Mouse (Mus musculus) ES-Bruce4 (cell line): Measurements from ENCODE around the gene Wfdc1.

Experiments
- CTCF ChIP-seq: IDR thresholded peaks from one replicate; pipeline ENCODE4 v1.8.1; 2011; ENCODE audit warnings: low read depth, low read length
- EP300 ChIP-seq: IDR thresholded peaks from 2 replicates; pipeline ENCODE4 v1.6.1; 2011; ENCODE audit warnings: low read depth, low read length; ENCODE audit not compliant: insufficient read depth
- POLR2A ChIP-seq: IDR thresholded peaks from one replicate; pipeline ENCODE4 v1.8.1; 2011; ENCODE audit warnings: low read length; ENCODE audit not compliant: insufficient read depth

- TF ChIP-seq CTCF, result no peak
- TF ChIP-seq EP300, result no peak
- no peak for TF ChIP-seq POLR2A
Observed at GRCm38 (mm10) chr8:119635378-119635777, 30.8 kb upstream of the Wfdc1 start, which contains the start of gene Kcng4.
